Mouse (Mus musculus) bone marrow macrophage, adult 2 months (primary cell): Measurements from ENCODE around the gene Paics. TPM values are rescaled to one million over a fixed set of nuclear protein-coding genes. Genes with fewer than 3 reads are reported as not detected.

Experiments
- H3K27ac ChIP-seq: 2 replicates; pipeline ENCODE4 v1.5.1; 2012; ENCODE audit warnings: low read depth, low read length; ENCODE audit not compliant: insufficient read depth
- H3K4me1 ChIP-seq: 2 replicates; pipeline ENCODE4 v1.6.1; 2012; ENCODE audit warnings: low read length; ENCODE audit not compliant: control insufficient read depth, insufficient read depth
- H3K4me3 ChIP-seq: 2 replicates; pipeline ENCODE4 v1.5.1; 2012; ENCODE audit warnings: mild to moderate bottlenecking, low read length, moderate library complexity; ENCODE audit not compliant: insufficient read depth
- CTCF ChIP-seq: IDR thresholded peaks from 2 replicates; pipeline ENCODE4 v1.5.1; 2012; ENCODE audit warnings: low read depth, mild to moderate bottlenecking, low read length, moderate library complexity
- POLR2A ChIP-seq: IDR thresholded peaks from 2 replicates; pipeline ENCODE4 v1.6.1; 2012; ENCODE audit warnings: mild to moderate bottlenecking, low read depth, low read length, borderline replicate concordance
- polyA plus RNA-seq: library from polyadenylated mRNA; stranded (reverse); fragments of >200 nt; gene quantifications from 2 replicates; pipeline ENCODE4 v1.2.4, GENCODE M21; 2012; ENCODE audit not compliant: missing spikeins, insufficient read depth, insufficient read length

Gene Paics
- polyA plus RNA-seq, 1 experiment, result 118 TPM

GRCm38 (mm10) chr5:76950343-76951105, 583 bp upstream of the Paics start:
- H3K4me3 ChIP-seq, result peak overlapping the region; percentile 71
- TF ChIP-seq POLR2A, result no peak
- no peak for TF ChIP-seq CTCF
- peaks cover 34% of the 10 kb centered on the region for H3K4me1 ChIP-seq
- peak overlapping the region; percentile 25 for H3K27ac ChIP-seq

GRCm38 (mm10) chr5:76952112-76953040, 1.3 kb downstream of the Paics start:
- peaks cover 27% of the 10 kb centered on the region for H3K4me1 ChIP-seq
- H3K27ac ChIP-seq, result peak overlapping the region; percentile 65
- H3K4me3 ChIP-seq, result peak overlapping the region; percentile 71
- TF ChIP-seq CTCF, result no peak
- TF ChIP-seq POLR2A, result no peak

- no peak overlapping the region; the same call in 1 of the 2 replicates for H3K4me3 ChIP-seq
- peaks cover 18% of the 10 kb centered on the region for H3K4me1 ChIP-seq
- peak overlapping the region; percentile 46 for H3K27ac ChIP-seq
- TF ChIP-seq POLR2A (no peak), CTCF (no peak)
These were observed 2.7 kb downstream of the Paics start for GRCm38 (mm10) chr5:76953794-76954193.

- TF ChIP-seq POLR2A (no peak), CTCF (no peak)
- Histone ChIP-seq H3K4me1 (peaks cover 16% of the 10 kb centered on the region), H3K27ac (peak overlapping the region; percentile 46), H3K4me3 (peak overlapping the region; percentile 8; the same call in 1 of the 2 replicates)
These were observed 3.3 kb downstream of the Paics start for GRCm38 (mm10) chr5:76954271-76954900.

GRCm38 (mm10) chr5:76955474-76955873, 4.4 kb downstream of the Paics start:
- no peak for TF ChIP-seq CTCF
- no peak for TF ChIP-seq POLR2A
- H3K27ac ChIP-seq, result no peak overlapping the region
- H3K4me3 ChIP-seq, result no peak overlapping the region
- H3K4me1 ChIP-seq, result peaks cover 16% of the 10 kb centered on the region

- TF ChIP-seq POLR2A (no peak), CTCF (no peak)
- H3K27ac ChIP-seq, result no peak overlapping the region
- H3K4me3 ChIP-seq, result no peak overlapping the region
- H3K4me1 ChIP-seq, result peaks cover 16% of the 10 kb centered on the region
These were observed 6.8 kb downstream of the Paics start for GRCm38 (mm10) chr5:76957954-76958353.

- TF ChIP-seq POLR2A, result no peak
- TF ChIP-seq CTCF, result no peak
- Histone ChIP-seq H3K4me3 (no peak overlapping the region), H3K27ac (no peak overlapping the region), H3K4me1 (peaks cover 8% of the 10 kb centered on the region)
These were observed 8.5 kb downstream of the Paics start for GRCm38 (mm10) chr5:76959587-76959986.

GRCm38 (mm10) chr5:76962545-76962944, 11.4 kb downstream of the Paics start:
- Histone ChIP-seq H3K4me1 (no peaks in the 10 kb centered on the region), H3K4me3 (no peak overlapping the region), H3K27ac (no peak overlapping the region)
- TF ChIP-seq POLR2A (no peak), CTCF (no peak)

- Histone ChIP-seq H3K4me1 (no peaks in the 10 kb centered on the region), H3K4me3 (no peak overlapping the region), H3K27ac (no peak overlapping the region)
- TF ChIP-seq POLR2A (no peak), CTCF (no peak)
These were observed 13.5 kb downstream of the Paics start for GRCm38 (mm10) chr5:76964651-76965050.
